Mouse (Mus musculus) lung, postnatal 36 days (tissue): ENCODE data around the gene Gnaz.

Experiments
- DNase-seq: peaks from one replicate; pipeline ENCODE4 v3.0.0; 2022; ENCODE audit warnings: mixed read lengths

Gnaz gene

DNA sequence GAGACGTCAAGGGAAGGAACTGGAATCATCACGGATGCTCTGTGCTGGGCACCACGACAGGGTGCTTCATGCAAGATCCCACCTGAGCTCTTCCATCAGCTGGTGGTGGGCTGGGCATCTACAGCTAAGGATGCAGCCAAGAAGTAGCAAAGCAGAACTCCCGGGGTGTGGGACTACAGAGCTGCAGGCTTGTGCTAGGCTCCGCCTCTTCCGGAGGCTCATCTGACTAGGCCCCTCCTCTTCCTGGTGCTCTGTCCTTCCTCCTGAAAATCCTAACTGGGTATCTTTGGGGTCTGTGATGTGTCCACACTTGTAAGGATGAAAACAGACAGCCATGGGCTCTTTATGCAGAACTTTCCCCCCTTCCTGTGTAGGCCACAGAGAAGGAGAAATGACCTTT, 98.7 kb downstream of the Gnaz start:
- DNase-seq: no peak
